Mouse (Mus musculus): ENCODE data around the gene Gm49601.

GRCm38 (mm10) chr16:18630291-18630690 is 4.1 kb upstream of the Gm49601 start:
- no peak for TF ChIP-seq CTCF (IDR thresholded peaks at IDR 0.05; ENCODE audit: extremely low read depth, insufficient read length, insufficient replicate concordance, low read depth, low read length)
- TF ChIP-seq POLR2A (IDR thresholded peaks at IDR 0.05; ENCODE audit: low read depth, low read length) = no peak

Measured in small intestine, adult 2 months (tissue).